Mouse (Mus musculus) spleen, adult 2 months (tissue): ENCODE results near the gene Gpr3.
A peak's percentile ranks its signal among the peaks of the same experiment; 100 is the strongest.

Experiments
- CTCF ChIP-seq: fragments of 200-500 bp; IDR thresholded peaks from 2 replicates; pipeline ENCODE4 v1.5.1; 2011; ENCODE audit warnings: mild to moderate bottlenecking, inconsistent platforms; ENCODE audit not compliant: insufficient read depth, insufficient read length, insufficient replicate concordance; ENCODE audit errors: extremely low read depth
- POLR2A ChIP-seq: fragments of 200-500 bp; IDR thresholded peaks from 2 replicates; pipeline ENCODE4 v1.6.1; 2011; ENCODE audit warnings: low read depth, low read length, inconsistent platforms

GRCm38 (mm10) chr4:133240934-133241908 is 28.9 kb upstream of the Gpr3 start:
- TF ChIP-seq CTCF: no peak
- peak; percentile 49; the same call in 1 of the 2 replicates for TF ChIP-seq POLR2A
